In the genomic region with DNA sequence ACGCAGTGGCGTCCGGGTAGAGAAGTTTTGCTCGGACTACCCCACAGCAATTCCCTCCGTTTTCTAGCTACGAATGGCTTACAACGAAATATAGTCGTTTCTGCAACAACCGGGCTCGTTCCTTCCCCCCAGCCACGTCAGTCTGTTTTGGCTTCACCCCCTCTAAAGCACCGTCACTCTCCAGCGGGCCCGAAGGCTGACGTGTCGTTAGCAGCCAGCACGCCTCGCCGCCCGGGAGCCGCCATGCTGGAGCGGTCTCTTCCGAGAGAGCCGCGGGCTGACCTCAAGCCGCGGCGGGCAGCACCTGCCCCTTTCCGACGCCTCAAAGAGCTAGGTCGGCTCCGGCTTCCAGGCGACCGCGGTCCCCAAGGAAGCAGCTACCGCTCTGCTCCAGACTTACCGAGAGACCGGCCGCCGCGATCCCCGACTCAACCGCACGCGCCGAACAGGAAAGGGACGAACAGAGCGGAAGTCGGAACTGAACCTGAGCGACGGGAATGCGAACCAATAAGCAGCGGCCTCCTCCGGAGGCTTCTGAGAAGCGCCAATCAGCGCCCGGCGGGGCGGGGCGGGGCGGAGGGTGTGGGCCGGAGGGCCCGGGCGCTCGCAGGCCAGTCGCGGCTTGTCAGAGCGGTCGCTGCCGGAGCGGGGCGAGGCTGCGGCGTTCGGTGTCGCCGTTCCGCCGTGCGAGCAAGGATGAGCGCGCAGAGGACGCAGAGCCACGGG, we compare ENCODE assay signal across 8 mouse cellular contexts. TPM values are rescaled to one million over a fixed set of nuclear protein-coding genes. Genes with fewer than 3 reads are reported as not detected.
DNase-seq lines count a peak whose midpoint lies in the region; ATAC-seq lines count a peak whose summit lies in the region.

A gene (minus strand): TSS at position 501 of the 726 bp plus-strand sequence.
A gene (plus strand): TSS at position 575 of the 726 bp plus-strand sequence.

- peak within 1 kb of the TSS; percentile 76 for H3K27ac ChIP-seq in brown adipose tissue, adult 24 weeks (replicated peaks; ENCODE audit: low read depth, low read length)
- peak within 1 kb of the TSS; percentile 91 for H3K27ac ChIP-seq in heart, embryonic 13.5 days (replicated peaks)
- peak within 1 kb of the TSS; percentile 94 for H3K27ac ChIP-seq in liver, embryonic 12.5 days
- H3K27ac ChIP-seq in stomach, embryonic 15.5 days: peak within 1 kb of the TSS; percentile 92

- ATAC-seq in heart, embryonic 13.5 days (ENCODE audit: extremely low read depth, insufficient number of reproducible peaks, low FRiP score, low TSS enrichment): peak; percentile 98
- ATAC-seq in liver, embryonic 12.5 days: peak; percentile 98
- ATAC-seq in stomach, embryonic 15.5 days (ENCODE audit: insufficient read depth, low FRiP score, low read depth): peak; percentile 99

- H3K36me3 ChIP-seq in heart, embryonic 13.5 days: peaks cover 34% of the 10 kb centered on the region
- H3K36me3 ChIP-seq in liver, embryonic 12.5 days: peaks cover 54% of the 10 kb centered on the region
- H3K36me3 ChIP-seq in stomach, embryonic 15.5 days: peaks cover 10% of the 10 kb centered on the region

- peak; percentile 98 for DNase-seq in CD4-positive, CD25-positive, alpha-beta regulatory T cell, adult 2 months (ENCODE audit: low read depth, low spot score)
- peak; percentile 61 for DNase-seq in fat pad, adult 2 months (ENCODE audit: extremely low read depth, low read depth, low spot score)
- peak; percentile 100 for DNase-seq in kidney, postnatal 10 days
- DNase-seq in natural killer cell, adult 2 months (ENCODE audit: low spot score in 2 of 2): peak; percentile 94 to 96

- WGBS in heart, embryonic 13.5 days: under 1% methylated on average over 84 of the region's 84 CpGs
- under 1% methylated on average over 83 of the region's 84 CpGs for WGBS in liver, embryonic 12.5 days (ENCODE audit: insufficient replicate concordance)
- under 1% methylated on average over 84 of the region's 84 CpGs for WGBS in stomach, embryonic 15.5 days

- H3K4me3 ChIP-seq in brown adipose tissue, adult 24 weeks (ENCODE audit: insufficient read depth, low read depth, low read length): peak within 1 kb of the TSS; percentile 84
- peak within 1 kb of the TSS; percentile 84 for H3K4me3 ChIP-seq in heart, embryonic 13.5 days
- H3K4me3 ChIP-seq in liver, embryonic 12.5 days: peak within 1 kb of the TSS; percentile 94
- H3K4me3 ChIP-seq in stomach, embryonic 15.5 days (replicated peaks): peak within 1 kb of the TSS; percentile 94

- peak within 1 kb of the TSS; percentile 94 for H3K9ac ChIP-seq in heart, embryonic 13.5 days
- H3K9ac ChIP-seq in liver, embryonic 12.5 days: peak within 1 kb of the TSS; percentile 94
- peak within 1 kb of the TSS; percentile 87 for H3K9ac ChIP-seq in stomach, embryonic 15.5 days

- peaks cover 7% of the 10 kb centered on the region; the same call in 1 of the 2 replicates for H3K4me1 ChIP-seq in brown adipose tissue, adult 24 weeks (ENCODE audit: control insufficient read depth, insufficient read depth, insufficient read length, low read length)
- H3K4me1 ChIP-seq in heart, embryonic 13.5 days: peaks cover 25% of the 10 kb centered on the region
- H3K4me1 ChIP-seq in liver, embryonic 12.5 days: peaks cover 38% of the 10 kb centered on the region
- peaks cover 17% of the 10 kb centered on the region for H3K4me1 ChIP-seq in stomach, embryonic 15.5 days

- H3K4me2 ChIP-seq in heart, embryonic 13.5 days: peak within 1 kb of the TSS; percentile 90
- H3K4me2 ChIP-seq in liver, embryonic 12.5 days: peak within 1 kb of the TSS; percentile 95
- peak within 1 kb of the TSS; percentile 95 for H3K4me2 ChIP-seq in stomach, embryonic 15.5 days

- H3K27me3 ChIP-seq in heart, embryonic 13.5 days (replicated peaks): no peaks in the 10 kb centered on the region
- no peaks in the 10 kb centered on the region for H3K27me3 ChIP-seq in liver, embryonic 12.5 days (replicated peaks)
- no peaks in the 10 kb centered on the region for H3K27me3 ChIP-seq in stomach, embryonic 15.5 days (replicated peaks)

- H3K9me3 ChIP-seq in heart, embryonic 13.5 days: no peaks in the 10 kb centered on the region
- no peaks in the 10 kb centered on the region for H3K9me3 ChIP-seq in liver, embryonic 12.5 days (replicated peaks)
- H3K9me3 ChIP-seq in stomach, embryonic 15.5 days: no peaks in the 10 kb centered on the region

RNA-seq across cellular contexts. Expression of the first gene that starts in this region (rescaled TPM):
- polyA plus RNA-seq in brown adipose tissue, adult 24 weeks (2012; ENCODE audit: insufficient read depth, insufficient read length, missing spikeins): 338 and 450 TPM in 2 replicates
- 471 and 531 TPM in 2 replicates for polyA plus RNA-seq in heart, embryonic 13.5 days (2015; fragmentation: Nextera tagmentation; extraction: Ambion mirVana)
- 797 and 813 TPM in 2 replicates for polyA plus RNA-seq in liver, embryonic 12.5 days (2016; fragmentation: Nextera tagmentation; extraction: Ambion mirVana)
- polyA plus RNA-seq in stomach, embryonic 15.5 days (2015; fragmentation: Nextera tagmentation; extraction: Ambion mirVana): 720 and 730 TPM in 2 replicates

RNA-seq across cellular contexts. Expression of the second gene that starts in this region (rescaled TPM):
- 15.3 and 16.1 TPM in 2 replicates for polyA plus RNA-seq in brown adipose tissue, adult 24 weeks (2012; ENCODE audit: insufficient read depth, insufficient read length, missing spikeins)
- polyA plus RNA-seq in heart, embryonic 13.5 days (2015; fragmentation: Nextera tagmentation; extraction: Ambion mirVana): 36.5 and 36.8 TPM in 2 replicates
- polyA plus RNA-seq in liver, embryonic 12.5 days (2016; fragmentation: Nextera tagmentation; extraction: Ambion mirVana): 48.4 and 51.0 TPM in 2 replicates
- 63.6 and 67.4 TPM in 2 replicates for polyA plus RNA-seq in stomach, embryonic 15.5 days (2015; fragmentation: Nextera tagmentation; extraction: Ambion mirVana)

Comparison
In these comparisons a context has a peak if more than half of its experiments do, and no peak if none do; other contexts are left out.
1. Peak in every context shown above with its lines: DNase-seq, ATAC-seq, H3K4me3 ChIP-seq and H3K27ac ChIP-seq.